Mouse (Mus musculus) heart, postnatal 4 days (tissue): Measurements from ENCODE around the gene Atp2b1. TPM values are rescaled to one million over a fixed set of nuclear protein-coding genes. Genes with fewer than 3 reads are reported as not detected.

Source experiments
- DNase-seq: peaks from one replicate; pipeline ENCODE4 v3.0.0; 2021
- total RNA-seq, 2 experiments: library from RNA; stranded (reverse); gene quantifications; 2 replicates each; pipeline ENCODE4 v1.2.3; 2021

The Atp2b1 gene
- total RNA-seq, 2 experiments from 2014 or later, result 82.7 to 83.4 TPM

- no peak for DNase-seq
Measured at GRCm38 (mm10) chr10:99033830-99034828, 119.9 kb downstream of the Atp2b1 start.

DNA sequence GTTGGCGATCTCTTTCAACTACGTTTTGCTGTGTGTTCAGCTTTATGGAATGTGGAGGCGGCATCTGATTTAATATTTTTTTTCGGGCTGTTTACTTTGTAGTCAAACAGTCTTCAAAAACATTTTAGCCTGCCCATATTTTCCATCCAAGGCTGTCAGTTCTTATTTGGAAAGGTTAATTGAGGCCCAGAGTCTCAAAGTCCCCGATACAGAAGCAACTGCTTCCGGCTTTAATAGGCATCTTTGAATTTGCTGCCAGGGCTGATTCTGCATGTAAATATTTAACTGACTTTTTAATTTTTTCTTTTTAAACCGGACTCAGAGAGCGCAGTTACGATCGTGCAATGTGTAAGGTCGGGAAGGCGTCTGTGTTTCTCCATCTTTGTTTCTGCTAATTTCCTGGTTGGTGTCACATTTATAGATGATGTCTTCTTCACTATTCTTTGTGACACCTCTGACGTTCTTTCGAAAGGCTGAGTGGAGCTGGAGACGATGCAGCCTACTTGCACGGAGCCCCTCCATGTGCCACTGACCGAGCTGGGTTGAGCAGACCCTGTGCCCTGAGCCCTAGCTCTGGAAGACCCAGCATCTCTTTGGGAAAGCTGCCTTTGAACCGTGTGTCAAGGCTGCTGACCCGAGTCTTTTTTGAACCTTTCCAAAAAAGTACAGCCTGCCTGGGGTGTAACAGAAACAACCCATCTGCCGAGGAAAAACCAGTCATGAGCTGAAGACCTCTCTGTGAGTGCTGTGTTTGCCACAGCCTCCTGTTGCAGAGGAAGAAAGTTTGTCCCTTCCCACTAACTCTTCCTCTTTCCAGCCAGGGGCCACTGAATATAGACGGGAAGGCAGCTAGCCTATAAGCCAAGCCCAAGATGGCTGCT, 123.2 kb downstream of the Atp2b1 start:
- no peak for DNase-seq

GRCm38 (mm10) chr10:99038866-99039265, 124.7 kb downstream of the Atp2b1 start:
- no peak for DNase-seq

GRCm38 (mm10) chr10:99040171-99040570, 126.0 kb downstream of the Atp2b1 start:
- no peak for DNase-seq

DNA sequence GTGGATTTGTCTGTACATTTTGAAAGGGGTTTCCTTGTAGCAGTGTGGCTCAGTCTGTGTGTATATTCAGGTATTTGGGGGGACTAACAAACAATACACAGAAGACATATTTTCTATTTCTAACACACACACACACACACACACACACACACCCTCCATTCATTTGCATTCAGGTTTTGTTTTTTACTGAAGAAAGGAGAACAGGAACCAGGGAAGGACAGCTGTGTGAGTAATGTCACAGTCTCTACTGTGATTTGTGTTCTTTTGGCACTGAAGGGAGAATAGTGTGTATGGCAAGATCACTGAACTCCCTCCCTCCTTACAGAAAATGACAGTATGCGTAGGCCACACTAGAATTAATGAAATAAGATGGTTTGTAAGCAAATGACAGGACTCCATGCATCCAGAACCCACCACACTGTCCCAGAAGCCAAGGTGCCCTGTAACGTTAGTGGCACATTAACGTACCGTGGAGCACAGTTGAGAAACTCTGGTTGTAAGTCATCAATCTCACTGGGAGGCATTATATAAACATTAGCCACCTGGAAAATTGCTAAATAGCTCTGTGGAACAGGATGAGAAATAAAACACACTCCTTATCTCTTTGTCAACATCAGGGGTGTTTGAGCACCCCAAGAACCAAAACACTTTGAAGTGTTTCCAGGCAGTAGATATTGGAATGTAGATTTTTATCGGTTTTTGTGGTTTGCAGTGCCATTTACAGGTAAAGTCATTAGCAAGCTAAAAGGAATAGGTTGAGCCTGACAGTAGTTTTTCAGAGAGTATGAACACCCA, 132.7 kb downstream of the Atp2b1 start:
- no peak for DNase-seq

DNA sequence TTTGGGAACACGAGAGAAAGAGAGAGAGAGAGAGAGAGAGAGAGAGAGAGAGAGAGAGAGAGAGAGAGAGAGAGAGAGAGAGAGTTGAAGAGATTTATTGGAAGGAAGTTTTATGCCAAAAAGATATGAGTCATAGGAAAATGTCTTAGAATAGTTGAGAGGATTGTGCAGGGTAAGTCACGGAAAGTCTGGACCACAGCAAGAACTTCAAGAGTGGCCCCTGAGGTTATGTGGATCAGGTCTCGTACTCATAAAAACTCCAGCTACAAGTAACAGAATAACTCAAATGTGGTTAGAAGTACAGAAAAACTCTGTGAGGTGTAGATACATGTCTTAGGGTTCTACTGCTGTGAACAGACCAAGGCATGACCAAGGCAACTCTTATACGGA, 133.3 kb downstream of the Atp2b1 start:
- no peak for DNase-seq

- no peak for DNase-seq
Measured at GRCm38 (mm10) chr10:99050093-99050492, 135.9 kb downstream of the Atp2b1 start.

DNA sequence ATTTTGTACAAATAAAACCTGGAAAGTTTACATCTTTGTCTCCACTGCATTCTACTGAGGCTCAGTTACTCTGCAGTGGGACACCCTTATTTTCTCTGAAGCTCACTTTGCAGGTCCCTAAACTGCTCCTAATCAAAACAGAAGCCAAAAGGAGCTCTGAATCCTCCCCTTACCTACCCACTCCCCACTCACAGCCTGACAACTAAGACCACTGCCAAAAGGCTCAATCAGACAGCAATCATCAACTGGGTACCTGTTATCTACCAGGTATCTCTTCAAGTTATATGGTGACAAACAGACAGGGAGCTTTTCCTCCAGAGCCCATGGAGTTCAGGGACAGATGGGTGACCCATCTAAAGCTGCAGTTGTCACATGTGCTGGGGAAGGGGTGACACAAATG, 138.9 kb downstream of the Atp2b1 start:
- DNase-seq, result no peak

DNA sequence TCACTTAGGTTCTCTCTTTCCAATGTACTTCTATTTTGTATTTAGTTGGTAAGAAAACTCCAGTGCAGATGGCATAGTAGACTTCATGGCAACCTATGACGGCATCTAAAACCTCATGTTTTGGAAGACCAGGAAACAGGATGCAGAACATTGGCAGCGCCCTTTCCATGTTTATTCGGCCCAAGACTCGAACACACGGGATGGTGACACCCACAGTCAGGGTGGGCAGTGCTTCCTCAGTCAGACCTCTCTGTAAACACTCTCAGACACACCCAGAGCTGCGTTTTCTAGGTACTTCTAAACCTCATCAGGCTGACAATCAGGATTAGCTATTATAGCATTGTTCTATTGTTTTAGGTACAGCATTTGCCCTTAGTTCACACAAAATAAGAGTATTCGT, 146.4 kb downstream of the Atp2b1 start:
- no peak for DNase-seq

DNA sequence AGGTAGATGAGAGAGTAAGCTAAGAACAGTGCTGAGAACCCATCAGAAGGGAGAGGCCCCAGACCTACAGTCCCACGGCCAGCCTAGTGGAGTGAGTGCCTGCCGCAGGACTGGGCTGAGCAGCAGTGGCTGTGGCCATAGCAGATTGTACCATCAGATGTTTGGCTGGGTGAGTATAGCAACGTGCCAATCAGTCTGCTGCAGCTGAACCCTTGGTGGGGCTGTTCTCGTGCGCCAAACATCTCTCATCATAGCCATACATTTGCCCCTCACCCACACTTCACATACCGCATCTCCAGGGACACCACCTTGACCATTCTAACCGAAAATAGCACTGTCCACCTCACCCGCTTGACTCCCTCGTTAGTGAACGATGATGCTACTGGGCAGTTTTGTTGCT, 147.2 kb downstream of the Atp2b1 start:
- DNase-seq, result no peak

- DNase-seq, result no peak
Measured at GRCm38 (mm10) chr10:99062546-99062945, 148.3 kb downstream of the Atp2b1 start.

Other genes starting within 250 kb of the Atp2b1 start
- 10 to 100 TPM in 1 of 2 experiments, 1 to 10 TPM in 1; 8.6 to 11.2 TPM for gene Poc1b, start 192.6 kb downstream of the Atp2b1 start, total RNA-seq
- gene Galnt4, start 193.8 kb downstream of the Atp2b1 start, total RNA-seq, result 1 to 10 TPM; 6.1 to 6.3 TPM
- not detected for gene Phxr2, start 211.9 kb downstream of the Atp2b1 start, total RNA-seq